Mouse (Mus musculus) kidney, postnatal 0 days (tissue): ENCODE data around the gene Btnl10. TPM values are rescaled to one million over a fixed set of nuclear protein-coding genes. Genes with fewer than 3 reads are reported as not detected.

Experiments
- ATAC-seq: fragments of 200-750 bp; cut with Nextera tagmentation; replicated peaks from 2 replicates; pipeline ENCODE4 v1.8.0; 2017; ENCODE audit warnings: low read depth, moderate number of reproducible peaks, moderate TSS enrichment, moderate library complexity; ENCODE audit not compliant: low FRiP score
- DNase-seq: peaks from one replicate; pipeline ENCODE4 v3.0.0-alpha.2; 2016; ENCODE audit warnings: low spot score
- H3K27ac ChIP-seq: fragments of 300-500 bp; sonication (generic); 2 replicates; pipeline ENCODE4 v1.5.1; 2014; ENCODE audit warnings: mild to moderate bottlenecking
- H3K27me3 ChIP-seq: fragments of 300-500 bp; sonication (generic); 2 replicates; pipeline ENCODE4 v1.6.1; 2014; ENCODE audit warnings: low read length, mixed read lengths; ENCODE audit not compliant: insufficient read depth
- H3K36me3 ChIP-seq: fragments of 300-500 bp; sonication (generic); 2 replicates; pipeline ENCODE4 v1.6.1; 2014; ENCODE audit warnings: low read length, mixed read lengths; ENCODE audit not compliant: insufficient read depth
- H3K4me1 ChIP-seq: fragments of 300-500 bp; sonication (generic); replicated peaks from 2 replicates; pipeline ENCODE4 v1.6.1; 2014; ENCODE audit warnings: antibody characterized with exemption, low read length, mixed read lengths; ENCODE audit not compliant: insufficient read depth
- H3K4me2 ChIP-seq: fragments of 300-500 bp; sonication (generic); 2 replicates; pipeline ENCODE4 v1.6.1; 2014; ENCODE audit warnings: mild to moderate bottlenecking, low read length, moderate library complexity, mixed read lengths
- H3K4me3 ChIP-seq: fragments of 300-500 bp; sonication (generic); replicated peaks from 2 replicates; pipeline ENCODE4 v1.5.1; 2014; ENCODE audit warnings: low read depth, low read length
- H3K9ac ChIP-seq: fragments of 300-500 bp; sonication (generic); 2 replicates; pipeline ENCODE4 v1.6.1; 2014; ENCODE audit warnings: low read depth, low read length
- H3K9me3 ChIP-seq: fragments of 300-500 bp; sonication (generic); replicated peaks from 2 replicates; pipeline ENCODE4 v1.6.1; 2016; ENCODE audit warnings: low read length, inconsistent platforms, mixed read lengths
- CTCF ChIP-seq: IDR thresholded peaks from 2 replicates; pipeline ENCODE4 v1.5.1; 2016; ENCODE audit warnings: antibody characterized with exemption, low read depth, mild to moderate bottlenecking, moderate library complexity
- WGBS: fragments of 180-500 bp; shearing (Covaris S2); extraction: QIAGEN DNeasy Blood & Tissue Kit; methylation state at CpG from one replicate; pipeline ENCODE4 v1.1.7; 2014; 5-methylcytosine and 5-hydroxymethylcytosine counted together
- polyA plus RNA-seq: library from polyadenylated mRNA; unstranded; fragments of >200 nt; fragmentation: Nextera tagmentation; extraction: Ambion mirVana; gene quantifications from 2 replicates; pipeline ENCODE4 v1.2.1, GENCODE M21; 2015

Btnl10 gene
- polyA plus RNA-seq, 1 experiment from 2014 or later, result 0.16 TPM

DNA sequence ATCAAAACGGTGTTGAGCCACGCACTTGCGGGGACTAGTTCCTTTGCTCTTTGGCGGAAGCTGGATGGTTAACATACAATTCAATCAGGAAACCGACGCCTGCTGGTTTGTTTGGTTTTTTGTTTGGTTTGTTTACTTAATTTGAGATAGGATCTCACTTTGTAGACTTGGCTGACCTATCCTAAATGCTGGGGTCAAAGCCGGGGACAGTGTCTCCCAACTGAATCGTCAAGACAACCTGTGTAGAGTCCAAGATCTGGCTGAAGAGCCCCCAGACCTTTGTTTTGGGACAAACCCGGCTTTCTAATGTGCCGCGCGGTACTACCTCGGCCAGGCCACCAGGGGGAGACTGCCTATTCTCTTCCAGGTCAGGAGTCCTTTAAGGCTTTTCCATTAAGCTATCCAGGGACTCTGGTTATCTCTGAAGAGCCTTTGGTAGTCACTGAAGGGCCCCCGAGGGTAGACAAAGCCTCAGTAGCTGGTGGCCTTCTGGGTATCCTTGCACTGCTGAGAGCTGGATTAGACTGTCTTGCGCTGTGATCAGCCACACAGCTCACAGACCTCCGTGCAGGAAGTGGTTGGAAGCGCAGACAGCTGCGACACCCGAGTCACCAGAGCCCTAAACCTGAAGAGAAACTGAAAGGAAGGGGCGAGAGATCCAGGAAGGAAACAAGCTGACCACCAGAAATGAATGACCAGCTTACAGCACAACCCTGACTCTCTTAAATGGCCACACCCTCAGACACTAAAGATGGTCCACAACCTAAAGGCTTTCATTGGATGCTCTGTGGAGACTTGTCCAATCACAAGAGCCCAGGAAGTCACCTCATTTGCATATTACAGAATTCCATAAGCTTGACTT lies 10.3 kb downstream of the Btnl10 start:
- H3K4me1 ChIP-seq, result 0 out of 2 replicates have a peak, but pooled peaks cover 6% of the 10 kb centered on the region
- TF ChIP-seq CTCF, result peak; percentile 89
- peak; percentile 88 for DNase-seq
- H3K9me3 ChIP-seq, result no peaks in the 10 kb centered on the region
- H3K4me2 ChIP-seq, result peak overlapping the region; percentile 49
- H3K36me3 ChIP-seq, result peaks cover 13% of the 10 kb centered on the region
- WGBS, result 29% methylated on average over 20 of the region's 20 CpGs
- H3K4me3 ChIP-seq, result peak overlapping the region; percentile 13; the same call in 1 of the 2 replicates
- H3K27me3 ChIP-seq, result no peaks in the 10 kb centered on the region
- H3K9ac ChIP-seq, result peak overlapping the region; percentile 29; the same call in 1 of the 2 replicates
- ATAC-seq, result peak; percentile 71
- H3K27ac ChIP-seq, result peak overlapping the region; percentile 78

- Histone ChIP-seq H3K27ac (no peak overlapping the region), H3K4me2 (no peak overlapping the region), H3K27me3 (no peaks in the 10 kb centered on the region), H3K9me3 (no peaks in the 10 kb centered on the region), H3K36me3 (peaks cover 24% of the 10 kb centered on the region), H3K4me1 (0 out of 2 replicates have a peak, but pooled peaks cover 6% of the 10 kb centered on the region), H3K4me3 (no peak overlapping the region), H3K9ac (no peak overlapping the region)
- no peak for TF ChIP-seq CTCF
- ATAC-seq (no peak), DNase-seq (no peak)
- WGBS, result 84% methylated on average over 4 of the region's 4 CpGs
Measured at GRCm38 (mm10) chr11:58929055-58929454, 11.3 kb downstream of the Btnl10 start.

DNA sequence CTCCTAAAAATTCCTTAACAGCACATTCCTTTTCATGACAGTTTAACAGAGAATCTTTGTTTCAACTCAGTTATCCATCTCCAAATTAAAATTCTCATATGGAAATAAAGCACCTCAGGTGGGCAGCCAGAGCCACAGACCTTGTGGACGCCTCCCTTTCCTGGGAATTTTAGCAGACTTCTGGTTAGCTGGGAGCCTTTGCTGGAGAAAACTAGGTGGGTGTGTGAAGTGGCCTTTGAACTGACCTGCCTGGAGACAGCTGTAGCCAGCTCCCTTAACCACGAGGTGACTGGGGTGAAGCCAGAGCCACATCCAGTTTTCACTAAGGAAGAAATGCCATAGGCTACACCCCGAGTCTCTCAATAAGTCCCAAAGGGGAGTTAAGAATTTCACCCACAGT lies 11.9 kb downstream of the Btnl10 start:
- 31% methylated on average over 3 of the region's 3 CpGs for WGBS

GRCm38 (mm10) chr11:58930254-58930653 lies 12.5 kb downstream of the Btnl10 start:
- H3K4me1 ChIP-seq, result 0 out of 2 replicates have a peak, but pooled peaks cover 6% of the 10 kb centered on the region
- 91% methylated on average over 3 of the region's 3 CpGs for WGBS

More for the DNA sequence above, 11.9 kb downstream of the Btnl10 start:
- Histone ChIP-seq H3K4me2 (no peak overlapping the region), H3K4me3 (no peak overlapping the region), H3K9me3 (no peaks in the 10 kb centered on the region), H3K4me1 (0 out of 2 replicates have a peak, but pooled peaks cover 6% of the 10 kb centered on the region), H3K27me3 (no peaks in the 10 kb centered on the region), H3K9ac (no peak overlapping the region), H3K36me3 (peaks cover 24% of the 10 kb centered on the region), H3K27ac (0 out of 2 replicates have a peak overlapping the region, but pooled peaks have one; percentile 6)
- ATAC-seq, result no peak
- no peak for TF ChIP-seq CTCF
- DNase-seq, result no peak

DNA sequence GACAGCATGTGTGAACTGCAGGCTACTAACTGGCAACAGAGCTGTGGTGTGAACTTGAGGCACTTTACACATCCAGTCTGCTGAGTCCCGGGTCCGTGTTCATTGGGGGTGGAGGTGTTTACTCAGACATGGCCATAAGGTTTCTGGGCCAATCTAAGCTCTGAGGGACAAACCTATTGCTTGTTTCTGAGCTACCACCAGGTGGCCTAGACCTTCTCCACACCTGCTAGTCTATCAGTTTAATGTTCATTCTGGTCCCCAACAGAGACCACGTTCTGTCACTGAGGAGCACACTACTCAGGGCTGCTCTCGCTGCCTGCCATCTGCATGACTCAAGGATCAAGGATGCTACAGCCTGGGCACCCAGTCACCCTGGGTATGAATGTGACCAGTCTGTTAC lies 13.9 kb downstream of the Btnl10 start:
- Histone ChIP-seq H3K27me3 (no peaks in the 10 kb centered on the region), H3K4me2 (no peak overlapping the region), H3K9me3 (no peaks in the 10 kb centered on the region), H3K4me1 (0 out of 2 replicates have a peak, but pooled peaks cover 6% of the 10 kb centered on the region), H3K4me3 (no peak overlapping the region), H3K36me3 (peaks cover 24% of the 10 kb centered on the region), H3K9ac (no peak overlapping the region), H3K27ac (no peak overlapping the region)
- DNase-seq, result peak; percentile 51
- TF ChIP-seq CTCF, result peak; percentile 52
- no peak for ATAC-seq
- 49% methylated on average over 4 of the region's 4 CpGs for WGBS

More at GRCm38 (mm10) chr11:58930254-58930653, 12.5 kb downstream of the Btnl10 start:
- Histone ChIP-seq H3K9me3 (no peaks in the 10 kb centered on the region), H3K36me3 (peaks cover 24% of the 10 kb centered on the region), H3K4me2 (no peak overlapping the region), H3K27me3 (no peaks in the 10 kb centered on the region), H3K27ac (no peak overlapping the region), H3K9ac (no peak overlapping the region), H3K4me3 (no peak overlapping the region)
- DNase-seq (no peak), ATAC-seq (no peak)
- no peak for TF ChIP-seq CTCF

- peak overlapping the region; percentile 94 for H3K4me2 ChIP-seq
- peak overlapping the region; percentile 89 for H3K9ac ChIP-seq
- H3K9me3 ChIP-seq, result no peaks in the 10 kb centered on the region
- H3K27ac ChIP-seq, result peak overlapping the region; percentile 93; the same call in 1 of the 2 replicates
- TF ChIP-seq CTCF, result no peak
- H3K4me1 ChIP-seq, result no peaks in the 10 kb centered on the region; the same call in 1 of the 2 replicates
- no peak for DNase-seq
- ATAC-seq, result no peak
- WGBS, result under 1% methylated on average over 13 of the region's 13 CpGs
- peaks cover 12% of the 10 kb centered on the region for H3K36me3 ChIP-seq
- H3K27me3 ChIP-seq, result no peaks in the 10 kb centered on the region
- peak overlapping the region; percentile 93 for H3K4me3 ChIP-seq
Measured at GRCm38 (mm10) chr11:58937909-58938308, 20.2 kb downstream of the Btnl10 start.
